Mouse (Mus musculus) mouse trophoblast stem cell (cell line): Measurements from ENCODE around the gene Map6.
"Not testable (repeated sequence)": the region's sequence is repeated elsewhere in the genome, so short reads cannot be mapped to it uniquely, and the experiment has no call there.

Source experiments
- in situ Hi-C, 2 experiments: fragments of 300-500 bp; cut with MseI, MboI; formaldehyde crosslinking; loops; 2 replicates in 1 of 2; 3 replicates in 1 of 2; pipeline ENCODE4 v1.15.1; 2025

Map6 gene

GRCm38 (mm10) chr7:99352526-99353400 lies 85.5 kb downstream of the Map6 start, which contains the start of gene Serpinh1:
Gene Serpinh1, minus strand, starts transcription at chr7:99353239.
- in situ Hi-C loops: no loop called here

- in situ Hi-C loops: no loop called here
Observed at GRCm38 (mm10) chr7:99355731-99356131, 88.5 kb downstream of the Map6 start.

GRCm38 (mm10) chr7:99356244-99356930 lies 89.1 kb downstream of the Map6 start:
- in situ Hi-C loops: no loop called here

GRCm38 (mm10) chr7:99357201-99357600 lies 90.0 kb downstream of the Map6 start:
- in situ Hi-C loops: no loop called here

GRCm38 (mm10) chr7:99358371-99358770 lies 91.1 kb downstream of the Map6 start:
- in situ Hi-C loops: no loop called here

GRCm38 (mm10) chr7:99360021-99360802 lies 93.0 kb downstream of the Map6 start:
- in situ Hi-C loops: no loop called here

- in situ Hi-C loops: no loop called here
Observed at GRCm38 (mm10) chr7:99360803-99361414, 93.7 kb downstream of the Map6 start.

- in situ Hi-C loops: no loop called here
Observed at GRCm38 (mm10) chr7:99362137-99362536, 94.9 kb downstream of the Map6 start.

GRCm38 (mm10) chr7:99365069-99365468 lies 97.8 kb downstream of the Map6 start:
- in situ Hi-C loops: loop anchor here (5.0 kb wide), 1 partner anchor 33 kb away; no protein-coding TSS in a partner anchor

GRCm38 (mm10) chr7:99366716-99367115 lies 99.5 kb downstream of the Map6 start:
- in situ Hi-C loops: loop anchor here (5.0 kb wide), 1 partner anchor 34 kb away; no protein-coding TSS in a partner anchor

GRCm38 (mm10) chr7:99374325-99374724 lies 107.1 kb downstream of the Map6 start:
- in situ Hi-C loops: not testable (repeated sequence)

GRCm38 (mm10) chr7:99375455-99375854 lies 108.2 kb downstream of the Map6 start:
- in situ Hi-C loops: loop anchor here (5.0 kb wide), 2 partner anchors 67 to 72 kb away; no protein-coding TSS in a partner anchor

- in situ Hi-C loops: loop anchor here (5.0 kb wide), 2 partner anchors 63 to 68 kb away; no protein-coding TSS in a partner anchor
Observed at GRCm38 (mm10) chr7:99378870-99379269, 111.6 kb downstream of the Map6 start.

GRCm38 (mm10) chr7:99380491-99381213 lies 113.4 kb downstream of the Map6 start:
- in situ Hi-C loops: no loop called here

GRCm38 (mm10) chr7:99381214-99382087 lies 114.2 kb downstream of the Map6 start, which contains the start of gene Gdpd5:
Gene Gdpd5, plus strand, starts transcription at chr7:99381414.
- in situ Hi-C loops: no loop called here

- in situ Hi-C loops: no loop called here
Observed at GRCm38 (mm10) chr7:99382088-99383000, 115.1 kb downstream of the Map6 start.

GRCm38 (mm10) chr7:99383246-99383645 lies 116.0 kb downstream of the Map6 start:
- in situ Hi-C loops: no loop called here

GRCm38 (mm10) chr7:99384101-99384611 lies 116.9 kb downstream of the Map6 start:
- in situ Hi-C loops: no loop called here
